Mouse (Mus musculus) stomach, embryonic 14.5 days (tissue): Measurements from ENCODE around the gene Irx4. TPM values are rescaled to one million over a fixed set of nuclear protein-coding genes. Genes with fewer than 3 reads are reported as not detected.

Source experiments
- ATAC-seq: fragments of 200-750 bp; cut with Nextera tagmentation; 2 replicates; pipeline ENCODE4 v1.8.0; 2017; ENCODE audit warnings: low read depth, moderate TSS enrichment; ENCODE audit not compliant: insufficient number of reproducible peaks, insufficient read depth, low FRiP score
- H3K27ac ChIP-seq: fragments of 300-500 bp; sonication (generic); 2 replicates; pipeline ENCODE4 v1.5.1; 2014; ENCODE audit warnings: mild to moderate bottlenecking, low read length, moderate library complexity, mixed read lengths
- H3K27me3 ChIP-seq: fragments of 300-500 bp; sonication (generic); 2 replicates; pipeline ENCODE4 v1.6.1; 2014; ENCODE audit warnings: low read length, control low read depth, mixed read lengths; ENCODE audit not compliant: control insufficient read depth, insufficient read depth
- H3K36me3 ChIP-seq: fragments of 300-500 bp; sonication (generic); 2 replicates; pipeline ENCODE4 v1.6.1; 2014; ENCODE audit warnings: mild to moderate bottlenecking, control low read depth, low read length, moderate library complexity, mixed read lengths; ENCODE audit not compliant: control insufficient read depth, insufficient read depth
- H3K4me1 ChIP-seq: fragments of 300-500 bp; sonication (generic); 2 replicates; pipeline ENCODE4 v1.6.1; 2014; ENCODE audit warnings: low read length, control low read depth, mixed read lengths; ENCODE audit not compliant: control insufficient read depth, insufficient read depth
- H3K4me2 ChIP-seq: fragments of 300-500 bp; sonication (generic); replicated peaks from 2 replicates; pipeline ENCODE4 v1.6.1; 2014; ENCODE audit warnings: low read depth, low read length, control low read depth
- H3K4me3 ChIP-seq: fragments of 300-500 bp; sonication (generic); 2 replicates; pipeline ENCODE4 v1.5.1; 2014; ENCODE audit warnings: low read depth, low read length, control low read depth
- H3K9ac ChIP-seq: fragments of 300-500 bp; sonication (generic); replicated peaks from 2 replicates; pipeline ENCODE4 v1.6.1; 2014; ENCODE audit warnings: low read depth, mild to moderate bottlenecking, control low read depth, low read length, moderate library complexity, mixed read lengths
- H3K9me3 ChIP-seq: fragments of 300-500 bp; sonication (generic); 2 replicates; pipeline ENCODE4 v1.6.1; 2016; ENCODE audit warnings: low read depth, low read length, control low read depth; ENCODE audit not compliant: control insufficient read depth
- WGBS: fragments of 180-500 bp; shearing (Covaris S2); extraction: QIAGEN DNeasy Blood & Tissue Kit; methylation state at CpG from one replicate; pipeline ENCODE4 v1.1.7; 2014; 5-methylcytosine and 5-hydroxymethylcytosine counted together
- polyA plus RNA-seq: library from polyadenylated mRNA; unstranded; fragments of >200 nt; fragmentation: Nextera tagmentation; extraction: Ambion mirVana; gene quantifications from 2 replicates; pipeline ENCODE4 v1.2.1, GENCODE M21; 2014

Gene Irx4
- polyA plus RNA-seq, 1 experiment from 2014 or later: not detected

GRCm38 (mm10) chr13:73259577-73260353 is 514 bp upstream of the Irx4 start:
- no peaks in the 10 kb centered on the region for H3K36me3 ChIP-seq
- peaks cover 10% of the 10 kb centered on the region for H3K4me1 ChIP-seq
- no peak overlapping the region for H3K9ac ChIP-seq
- 13% methylated on average over 10 of the region's 10 CpGs for WGBS
- H3K4me3 ChIP-seq: peak overlapping the region; percentile 31
- peak overlapping the region; percentile 71 for H3K4me2 ChIP-seq
- no peak for ATAC-seq
- peaks cover 71% of the 10 kb centered on the region for H3K27me3 ChIP-seq
- H3K27ac ChIP-seq: no peak overlapping the region
- H3K9me3 ChIP-seq: no peaks in the 10 kb centered on the region

DNA sequence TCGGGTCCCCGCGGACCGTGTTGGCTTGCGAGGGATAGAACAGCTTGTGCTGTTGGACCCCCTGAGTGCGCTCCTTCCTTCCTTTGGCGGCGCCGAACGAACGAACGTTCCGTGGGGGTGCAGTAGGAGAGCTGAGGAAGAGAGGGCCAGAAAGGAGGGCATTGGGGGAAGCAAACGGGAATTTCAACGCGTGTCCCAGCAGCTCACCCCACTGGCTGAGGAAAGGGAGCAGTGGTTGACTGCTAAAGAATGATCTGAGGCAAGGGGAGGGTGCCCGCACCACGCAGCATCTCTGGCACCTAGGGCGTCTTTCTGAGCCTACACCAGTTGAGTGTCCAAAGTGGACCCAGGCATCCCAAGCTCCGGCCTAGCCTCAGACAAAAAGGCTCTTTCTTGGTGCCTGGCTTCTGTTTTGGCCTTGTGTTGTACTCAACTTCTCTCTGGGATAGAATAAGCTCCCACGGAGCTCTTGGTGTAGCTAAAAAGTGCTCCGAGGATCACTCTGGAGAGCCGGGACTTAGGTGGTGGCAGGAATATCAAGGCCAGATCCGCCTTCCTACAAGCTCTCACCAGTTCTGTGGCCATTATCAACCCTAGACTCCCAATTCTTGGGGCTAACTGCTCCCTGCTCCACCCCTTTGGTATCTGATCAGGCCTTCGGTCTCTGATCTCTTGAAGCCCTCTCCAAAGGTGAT is 904 bp downstream of the Irx4 start:
- Histone ChIP-seq H3K27ac (no peak overlapping the region), H3K4me1 (peaks cover 10% of the 10 kb centered on the region), H3K9ac (no peak overlapping the region), H3K27me3 (peaks cover 82% of the 10 kb centered on the region), H3K9me3 (no peaks in the 10 kb centered on the region), H3K4me2 (peak overlapping the region; percentile 71; the same call in 1 of the 2 replicates), H3K36me3 (no peaks in the 10 kb centered on the region), H3K4me3 (peak overlapping the region; percentile 31)
- 6% methylated on average over 23 of the region's 25 CpGs for WGBS
- ATAC-seq: no peak

DNA sequence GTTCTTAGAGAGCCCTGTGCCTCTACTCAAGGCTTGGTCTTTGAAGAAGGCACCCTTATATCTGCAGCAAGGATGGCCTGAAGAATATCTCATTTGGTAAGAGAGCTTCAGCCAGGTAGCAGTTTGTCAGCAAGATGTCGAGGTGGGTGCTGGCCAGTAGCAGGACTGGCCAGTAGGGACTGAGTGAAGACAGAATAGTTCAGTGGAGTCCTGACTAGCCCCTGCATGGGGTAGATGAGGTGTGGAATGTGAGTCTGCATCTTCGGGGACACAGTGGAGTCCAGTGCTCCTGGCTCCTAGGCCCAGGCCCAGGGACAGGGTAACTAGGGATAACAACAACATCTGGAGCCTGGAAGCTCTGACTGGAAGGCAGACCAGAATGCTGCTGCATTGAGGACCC is 1.6 kb downstream of the Irx4 start:
- no peak for ATAC-seq
- Histone ChIP-seq H3K4me2 (no peak overlapping the region), H3K9ac (no peak overlapping the region), H3K4me1 (peaks cover 10% of the 10 kb centered on the region), H3K36me3 (no peaks in the 10 kb centered on the region), H3K9me3 (no peaks in the 10 kb centered on the region), H3K27ac (no peak overlapping the region), H3K27me3 (peaks cover 89% of the 10 kb centered on the region), H3K4me3 (no peak overlapping the region)
- WGBS: 16% methylated on average over 2 of the region's 2 CpGs

GRCm38 (mm10) chr13:73262336-73263127 is 2.3 kb downstream of the Irx4 start:
- Histone ChIP-seq H3K36me3 (no peaks in the 10 kb centered on the region), H3K9me3 (no peaks in the 10 kb centered on the region), H3K27me3 (peaks cover 93% of the 10 kb centered on the region), H3K9ac (no peak overlapping the region), H3K4me3 (peak overlapping the region; percentile 5; the same call in 1 of the 2 replicates), H3K27ac (no peak overlapping the region), H3K4me2 (no peak overlapping the region), H3K4me1 (peaks cover 10% of the 10 kb centered on the region)
- WGBS: 3% methylated on average over 24 of the region's 24 CpGs
- no peak for ATAC-seq

DNA sequence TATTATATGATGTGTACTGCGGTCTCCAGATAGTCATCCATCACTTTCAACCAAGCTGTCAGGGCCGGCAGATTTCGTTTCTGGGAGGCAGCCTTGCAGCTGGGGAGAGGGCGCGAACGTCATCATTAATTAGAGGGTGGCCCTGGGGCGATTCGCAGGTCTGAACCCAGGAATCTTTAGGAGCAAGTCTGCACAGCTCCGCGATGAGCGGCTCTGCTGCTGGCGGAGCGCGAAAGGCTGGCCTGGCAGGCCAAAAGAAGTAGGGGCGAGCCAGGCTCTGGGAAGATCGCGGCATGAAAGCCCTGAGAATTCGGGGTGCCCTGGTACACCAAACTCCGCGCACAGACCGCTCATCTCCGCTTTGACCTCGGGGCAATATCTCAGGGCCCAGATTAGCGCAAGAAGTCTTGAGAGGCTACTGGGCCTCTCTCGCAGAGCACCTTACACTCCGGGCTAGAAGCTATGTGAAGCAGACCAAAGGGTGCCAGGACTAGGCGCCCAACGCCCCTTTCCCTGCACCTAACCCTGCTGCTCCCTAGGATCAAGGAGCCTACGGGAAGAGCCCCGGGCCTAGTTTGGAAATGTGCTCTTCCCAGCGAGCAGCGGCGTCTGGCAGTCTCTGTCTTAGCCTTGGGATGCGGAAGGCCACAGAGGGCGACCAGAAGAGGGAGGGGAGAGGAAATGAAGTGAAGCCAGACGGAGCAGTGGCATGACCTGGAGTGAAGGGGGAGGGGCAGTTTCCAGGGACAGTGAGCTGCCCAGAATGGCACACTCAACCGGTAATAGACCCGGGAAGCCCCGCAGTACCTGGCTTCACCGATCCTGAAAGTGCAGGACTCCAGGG is 3.1 kb downstream of the Irx4 start:
- Histone ChIP-seq H3K4me3 (peak overlapping the region; percentile 5; the same call in 1 of the 2 replicates), H3K4me1 (peaks cover 10% of the 10 kb centered on the region), H3K27ac (no peak overlapping the region), H3K9me3 (no peaks in the 10 kb centered on the region), H3K4me2 (peak overlapping the region; percentile 16; the same call in 1 of the 2 replicates), H3K9ac (no peak overlapping the region), H3K36me3 (no peaks in the 10 kb centered on the region), H3K27me3 (peaks cover 93% of the 10 kb centered on the region)
- WGBS: under 1% methylated on average over 40 of the region's 40 CpGs
- no peak for ATAC-seq

- no peak for ATAC-seq
- H3K4me3 ChIP-seq: no peak overlapping the region
- 5% methylated on average over 29 of the region's 29 CpGs for WGBS
- no peak overlapping the region for H3K9ac ChIP-seq
- no peaks in the 10 kb centered on the region for H3K36me3 ChIP-seq
- no peak overlapping the region for H3K4me2 ChIP-seq
- peaks cover 10% of the 10 kb centered on the region for H3K4me1 ChIP-seq
- no peaks in the 10 kb centered on the region for H3K9me3 ChIP-seq
- no peak overlapping the region for H3K27ac ChIP-seq
- H3K27me3 ChIP-seq: peaks cover 93% of the 10 kb centered on the region
Observed at GRCm38 (mm10) chr13:73264166-73264735, 4.0 kb downstream of the Irx4 start.

GRCm38 (mm10) chr13:73264831-73265230 is 4.6 kb downstream of the Irx4 start:
- 26% methylated on average over 8 of the region's 8 CpGs for WGBS
- Histone ChIP-seq H3K4me2 (peak overlapping the region; percentile 40; the same call in 1 of the 2 replicates), H3K4me1 (peaks cover 10% of the 10 kb centered on the region), H3K4me3 (no peak overlapping the region), H3K27ac (no peak overlapping the region), H3K36me3 (no peaks in the 10 kb centered on the region), H3K9ac (no peak overlapping the region), H3K27me3 (peaks cover 92% of the 10 kb centered on the region), H3K9me3 (no peaks in the 10 kb centered on the region)
- no peak for ATAC-seq
